Mouse (Mus musculus) erythroid progenitor cell, adult 5-6 weeks (primary cell): ENCODE data around the gene Tle4. TPM values are rescaled to one million over a fixed set of nuclear protein-coding genes. Genes with fewer than 3 reads are reported as not detected.

Experiments
- ATAC-seq: replicated peaks from 2 replicates; pipeline ENCODE4 v1.8.0; 2016; ENCODE audit warnings: moderate number of reproducible peaks, mild to moderate bottlenecking, moderate TSS enrichment, inconsistent platforms; ENCODE audit not compliant: poor library complexity, low FRiP score, severe bottlenecking
- total RNA-seq, 2 experiments: library from RNA; stranded (forward) in 1 of 2; stranded (reverse) in 1 of 2; fragments of 150-400 nt in 1 of 2; fragments of 186-747, 209-891 nt in 1 of 2; gene quantifications; 2 replicates each; pipeline versions ENCODE4 v1.2.3 to v1.2.4; 2015 to 2017; ENCODE audit warnings: low replicate concordance in 2 of 2

Tle4 gene
- total RNA-seq, 2 experiments from 2014 or later: 11.0 to 22.6 TPM

DNA sequence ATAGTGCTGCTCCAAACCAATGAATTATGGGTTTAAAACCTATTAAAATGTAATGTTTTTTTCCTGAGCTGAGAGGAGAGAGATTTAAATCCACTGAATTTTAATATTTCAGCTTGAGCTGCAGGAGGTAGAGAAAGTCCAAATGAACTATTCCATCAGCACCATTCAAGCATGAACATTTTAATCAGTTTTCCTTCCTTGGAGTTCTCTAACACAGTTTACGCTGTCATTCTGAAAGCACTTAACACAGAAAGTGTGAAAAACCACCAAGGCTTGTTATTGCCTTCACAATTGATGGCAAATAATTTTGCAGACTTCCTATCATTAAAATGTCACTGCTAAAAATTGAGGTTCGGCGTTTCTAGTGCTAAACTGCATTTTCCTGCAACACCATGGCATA lies 57.2 kb downstream of the Tle4 start:
- ATAC-seq: no peak

DNA sequence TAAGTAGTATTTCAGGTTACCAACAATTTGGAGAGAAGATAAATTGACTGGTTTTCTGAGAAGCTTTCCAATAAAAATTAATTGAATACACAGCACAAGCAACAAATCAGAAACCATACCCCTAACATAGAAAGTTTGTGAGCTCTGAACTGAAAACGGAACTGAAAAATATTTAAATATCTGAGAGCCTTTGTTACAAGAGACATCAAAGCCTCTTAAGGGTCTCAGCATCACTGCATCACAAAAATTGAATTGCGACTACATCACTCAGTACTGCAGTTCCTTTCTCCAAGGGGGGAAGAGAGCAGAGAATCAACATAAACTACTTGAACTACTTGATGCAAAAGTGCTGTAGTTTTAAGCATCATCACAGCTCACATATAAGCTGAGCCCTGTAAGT lies 61.2 kb downstream of the Tle4 start:
- ATAC-seq: no peak

DNA sequence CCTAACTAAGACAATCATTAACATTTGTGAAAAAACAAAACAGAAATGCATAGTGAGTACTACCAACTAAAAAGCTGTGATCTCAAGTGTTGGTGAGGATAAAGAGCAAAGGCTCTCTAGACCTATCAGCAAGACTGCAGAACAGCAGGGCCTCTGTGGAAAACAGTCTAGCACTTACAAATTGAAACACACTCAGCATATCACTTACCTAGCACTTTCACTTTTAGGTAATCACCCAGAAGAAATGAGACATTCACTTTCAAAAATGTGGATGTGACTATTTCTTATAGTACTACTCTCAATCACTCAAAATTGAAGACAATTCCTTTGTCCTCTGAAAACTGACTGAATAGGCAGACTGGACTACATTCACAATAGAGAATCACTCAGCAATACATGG lies 63.4 kb downstream of the Tle4 start:
- ATAC-seq: no peak

DNA sequence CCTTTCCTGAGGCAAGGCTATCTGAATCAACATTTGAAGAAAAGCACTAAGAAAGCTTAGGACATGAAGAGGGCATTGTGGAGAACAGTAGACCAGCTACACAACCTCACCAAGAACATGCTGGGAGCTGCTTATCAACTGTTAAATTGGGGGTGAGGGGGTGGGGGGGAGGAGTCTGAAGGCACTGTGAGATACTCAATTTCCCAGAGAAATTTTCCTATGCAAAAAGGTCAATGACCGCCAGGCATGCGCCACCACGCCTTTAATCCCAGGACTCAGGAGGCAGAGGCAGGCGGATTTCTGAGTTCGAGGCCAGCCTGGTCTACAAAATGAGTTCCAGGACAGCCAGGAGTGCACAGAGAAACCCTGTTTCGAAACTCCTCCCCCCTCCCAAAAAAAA lies 65.0 kb downstream of the Tle4 start:
- ATAC-seq: no peak

DNA sequence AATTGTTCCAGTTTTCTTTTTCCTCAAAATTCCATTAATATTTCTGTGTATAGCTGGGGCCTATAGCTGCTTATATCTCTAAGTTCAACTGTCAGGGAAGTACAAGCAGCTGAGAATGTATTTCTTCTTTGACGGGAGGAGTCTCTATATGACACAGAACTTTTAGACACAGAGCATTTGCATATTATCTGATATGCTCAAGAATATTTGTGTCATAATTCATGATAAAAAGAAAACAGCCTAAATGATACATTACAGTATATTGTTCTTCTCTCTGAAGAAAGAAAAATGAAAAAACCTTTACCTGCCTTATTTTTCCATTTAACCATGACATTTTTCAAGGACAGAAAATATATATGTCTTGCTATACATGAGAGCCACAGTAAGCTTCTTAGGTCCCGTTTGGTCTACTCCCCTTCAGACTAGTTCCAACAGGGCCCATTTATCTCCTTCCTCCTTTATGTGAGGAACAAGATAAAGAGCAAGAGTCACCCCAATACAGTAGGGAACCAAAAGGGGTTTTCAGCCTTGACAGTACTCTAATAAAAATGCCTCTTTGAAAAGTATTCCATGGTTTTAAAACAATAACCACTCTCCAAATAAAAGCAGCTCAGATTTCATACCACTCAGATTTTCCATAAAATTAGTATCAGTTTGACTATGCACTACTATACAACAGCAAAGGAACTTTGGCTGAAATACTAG lies 77.6 kb downstream of the Tle4 start:
- ATAC-seq: no peak

DNA sequence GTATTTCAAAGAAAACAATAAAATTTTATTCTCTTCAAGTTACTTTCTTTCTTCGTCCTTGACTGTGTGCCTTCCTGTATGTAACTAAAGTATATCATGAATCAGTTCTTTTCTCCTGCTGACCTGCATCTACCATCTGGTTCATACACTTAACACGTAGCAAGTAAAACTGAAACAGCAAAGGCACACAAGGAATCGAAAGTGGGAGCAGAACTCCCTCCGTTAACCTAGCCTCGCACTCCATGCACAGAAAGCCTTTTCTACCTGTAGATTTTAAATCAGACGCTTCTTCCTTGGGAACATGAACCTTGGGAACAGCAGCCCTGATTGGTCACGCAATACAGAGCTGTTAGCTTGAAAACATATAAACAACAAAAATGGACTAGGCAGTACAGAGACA lies 78.7 kb downstream of the Tle4 start:
- no peak for ATAC-seq

DNA sequence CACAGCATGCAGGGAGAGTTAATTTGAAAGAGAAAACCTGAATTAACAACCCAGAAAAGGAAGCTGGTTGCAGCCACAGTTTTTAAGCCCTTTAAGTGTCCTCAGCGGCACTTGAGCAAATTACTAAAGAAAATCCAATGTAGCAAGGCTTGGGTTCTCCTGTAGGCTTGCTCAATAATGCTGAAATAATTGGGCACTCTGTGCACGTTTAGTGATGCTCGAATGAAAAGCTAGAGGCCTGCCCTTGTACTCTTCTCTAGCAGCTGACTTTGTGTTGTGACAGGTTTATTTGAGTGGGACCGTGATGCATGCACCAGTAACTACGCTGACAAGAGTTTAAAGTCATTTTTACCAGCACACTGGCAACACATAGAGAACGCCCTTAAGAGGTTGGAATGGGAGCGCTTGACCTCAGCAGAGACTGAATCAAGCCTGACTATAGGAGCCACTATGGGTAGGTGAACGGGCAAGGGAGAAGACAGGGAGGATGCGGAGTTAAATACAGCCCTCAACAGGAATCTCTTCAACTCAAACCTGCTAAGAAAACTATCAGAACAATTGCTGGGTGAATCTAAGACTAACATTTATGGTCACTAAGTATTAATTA lies 79.3 kb downstream of the Tle4 start:
- ATAC-seq: no peak

DNA sequence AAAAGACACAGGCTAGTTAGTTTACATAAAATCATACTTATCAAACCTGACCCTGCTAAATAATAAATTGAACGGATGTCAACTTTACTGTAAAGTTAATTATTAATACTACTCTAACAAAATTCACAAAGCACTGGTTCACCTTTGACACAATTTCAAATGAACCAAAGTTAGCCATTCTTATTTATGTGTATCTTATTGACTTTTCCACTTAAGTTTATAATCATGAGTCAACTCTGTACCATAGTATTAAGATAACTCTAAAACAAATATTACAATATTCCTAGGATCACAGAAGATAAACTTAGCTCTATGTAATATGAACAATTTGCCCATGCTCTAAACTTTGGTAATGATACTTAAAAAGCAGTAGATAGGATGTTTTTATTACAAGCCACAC lies 81.4 kb downstream of the Tle4 start:
- ATAC-seq: no peak

DNA sequence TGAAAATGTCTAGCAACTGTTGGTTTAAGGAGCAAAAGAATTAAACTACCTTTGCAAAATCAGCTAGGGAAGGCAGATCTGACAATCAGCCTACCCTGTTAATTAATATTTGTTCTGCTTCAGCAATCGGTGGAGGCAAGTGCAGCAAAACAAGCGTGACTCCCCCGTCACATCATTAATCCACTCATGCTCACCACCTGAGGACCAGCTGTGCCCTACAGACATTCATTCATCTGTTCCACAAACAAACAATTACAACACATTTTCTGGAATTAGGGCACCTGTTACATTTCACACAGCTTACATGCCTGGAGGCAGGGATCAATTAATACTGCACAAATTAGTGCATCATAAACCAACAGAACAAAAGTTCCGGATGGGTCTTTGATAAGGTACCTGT lies 89.0 kb downstream of the Tle4 start:
- ATAC-seq: no peak

DNA sequence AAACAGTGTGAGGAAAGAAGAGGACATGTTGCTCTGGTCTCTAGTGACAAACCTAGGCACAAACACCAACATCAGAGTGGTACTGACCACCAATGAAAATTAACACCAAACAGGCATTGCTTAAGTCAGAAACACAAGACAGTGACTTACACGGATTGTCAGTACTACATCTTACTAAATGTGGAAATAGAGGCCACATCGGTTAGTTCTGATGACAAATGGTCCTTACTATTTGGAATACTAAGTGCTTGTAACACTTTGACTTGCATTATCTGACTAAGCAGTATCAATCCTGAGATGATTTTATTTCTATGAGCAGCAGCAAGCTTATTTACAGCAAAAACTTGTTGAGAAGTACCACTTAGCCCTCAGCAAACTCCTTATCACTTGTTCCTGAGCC lies 89.9 kb downstream of the Tle4 start:
- ATAC-seq: no peak

DNA sequence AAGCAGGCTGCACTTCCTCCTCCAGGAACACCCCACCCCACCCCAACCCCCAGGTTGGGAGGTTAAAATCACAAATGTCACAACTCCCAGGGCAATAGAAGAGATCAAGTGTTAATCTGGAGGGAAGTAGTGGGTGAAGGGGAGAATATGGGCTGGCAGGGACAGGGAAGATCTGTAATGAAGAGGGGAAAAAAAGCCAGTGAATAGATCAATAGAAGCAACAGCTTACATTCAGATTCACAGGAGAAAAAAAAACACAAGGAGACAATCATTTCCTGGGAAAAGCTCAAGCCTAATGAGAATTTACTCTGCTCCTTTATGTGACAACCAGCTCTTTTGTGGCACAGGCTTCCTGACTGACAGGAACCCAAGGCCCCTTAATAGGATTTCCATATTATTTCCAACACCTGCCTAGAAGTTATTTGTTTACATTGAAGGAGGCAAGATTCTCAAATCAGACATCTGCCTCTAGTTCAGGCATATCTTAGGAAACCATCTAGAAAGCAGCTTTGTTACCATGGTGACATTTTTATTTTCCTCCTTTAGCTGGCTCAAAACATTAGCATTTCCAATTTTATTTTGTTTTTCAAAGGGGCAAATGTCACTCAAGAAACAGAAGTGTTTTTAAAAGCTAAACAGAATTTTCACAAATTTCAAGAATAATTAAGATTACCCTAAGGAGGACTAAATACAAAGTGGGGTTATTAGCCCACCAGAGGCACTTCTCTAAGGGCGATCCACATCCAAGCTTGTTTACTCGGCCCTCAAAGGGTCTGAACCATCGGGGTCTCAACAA lies 90.8 kb downstream of the Tle4 start:
- ATAC-seq: no peak

DNA sequence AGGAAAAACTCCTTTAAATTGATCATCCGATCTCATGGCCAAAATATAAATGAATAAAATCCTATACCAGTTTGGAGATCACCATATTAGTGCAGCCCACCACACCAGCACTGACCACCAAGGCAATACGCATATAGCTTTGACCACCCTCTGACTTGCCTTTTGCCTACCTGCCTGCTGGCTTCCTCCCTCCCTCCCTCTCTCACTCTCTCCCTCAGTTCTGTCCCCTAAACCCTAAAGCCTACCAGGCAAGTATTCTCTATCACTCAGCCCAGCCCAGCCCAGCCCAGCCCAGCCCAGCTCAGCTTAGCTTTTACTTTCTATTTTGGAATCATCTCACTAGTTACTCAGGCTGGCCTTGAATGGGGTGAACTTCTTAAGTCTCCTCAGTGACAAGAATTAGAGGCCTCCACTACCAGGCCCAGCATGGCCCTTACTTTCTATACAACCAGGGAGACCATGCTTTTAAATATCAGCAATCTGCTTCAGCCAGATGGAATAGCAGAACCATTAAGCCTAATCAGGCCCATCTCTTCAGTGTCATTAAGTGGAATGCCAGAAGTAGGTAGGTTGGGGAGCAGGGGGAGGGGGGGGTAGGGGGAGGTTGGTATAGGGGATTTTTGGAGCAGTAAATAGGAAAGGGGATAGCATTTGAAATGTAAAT lies 91.8 kb downstream of the Tle4 start:
- ATAC-seq: no peak

DNA sequence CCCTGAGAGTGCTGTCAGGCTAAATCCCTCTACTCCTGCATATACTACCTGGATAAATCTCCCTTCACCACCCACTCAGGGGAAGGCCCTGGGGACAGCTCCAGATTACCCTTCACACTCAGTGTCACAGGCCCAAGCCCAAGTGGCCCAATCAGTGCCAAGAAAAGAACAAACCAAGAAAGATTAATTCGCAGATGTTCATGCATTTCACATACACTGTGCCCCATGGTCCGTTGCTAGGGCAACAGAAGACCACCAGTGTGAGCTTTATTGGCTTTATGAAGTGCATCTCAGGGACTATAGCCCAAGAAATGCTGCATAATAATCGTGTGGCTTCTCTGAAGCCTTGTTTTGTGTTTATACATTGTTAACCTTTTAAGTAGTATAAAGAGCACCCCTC lies 92.5 kb downstream of the Tle4 start:
- ATAC-seq: no peak

DNA sequence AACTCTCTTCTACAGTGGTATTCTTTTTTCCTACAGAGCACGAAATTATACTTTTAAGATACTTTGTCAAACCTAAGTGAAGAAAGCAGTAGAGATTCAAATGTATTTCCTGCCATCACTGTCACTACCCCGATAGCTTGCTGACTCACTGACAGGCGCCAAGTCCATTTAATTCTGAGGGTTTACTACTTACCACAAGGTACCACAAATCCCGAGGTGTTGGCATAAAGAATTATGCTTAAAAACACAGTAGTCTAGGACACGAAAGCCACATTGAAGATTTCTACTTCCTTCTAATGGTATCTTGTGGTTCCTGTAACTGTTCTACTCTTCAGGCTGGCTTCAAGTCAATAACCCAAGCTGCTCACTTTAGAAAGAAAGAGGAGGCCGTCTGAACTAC lies 94.0 kb downstream of the Tle4 start:
- no peak for ATAC-seq

DNA sequence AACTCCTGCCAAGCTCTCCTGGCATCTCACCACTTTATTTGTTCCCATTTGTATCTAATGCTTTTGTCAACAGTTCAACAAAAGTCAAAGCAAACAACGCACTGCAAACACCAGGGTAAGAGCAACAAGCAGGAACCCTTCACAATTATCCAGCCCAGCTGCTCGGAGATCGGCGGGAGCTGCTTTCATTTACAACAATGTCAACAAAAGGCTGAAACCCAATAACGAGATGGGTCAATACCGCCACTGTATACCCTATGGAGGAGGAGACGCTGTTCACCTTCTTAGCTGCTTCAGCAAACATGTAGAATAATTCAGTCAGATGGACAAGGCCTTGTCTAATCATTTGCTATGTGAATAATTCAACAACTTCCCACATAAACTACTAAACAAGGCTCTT lies 95.6 kb downstream of the Tle4 start:
- ATAC-seq: no peak

DNA sequence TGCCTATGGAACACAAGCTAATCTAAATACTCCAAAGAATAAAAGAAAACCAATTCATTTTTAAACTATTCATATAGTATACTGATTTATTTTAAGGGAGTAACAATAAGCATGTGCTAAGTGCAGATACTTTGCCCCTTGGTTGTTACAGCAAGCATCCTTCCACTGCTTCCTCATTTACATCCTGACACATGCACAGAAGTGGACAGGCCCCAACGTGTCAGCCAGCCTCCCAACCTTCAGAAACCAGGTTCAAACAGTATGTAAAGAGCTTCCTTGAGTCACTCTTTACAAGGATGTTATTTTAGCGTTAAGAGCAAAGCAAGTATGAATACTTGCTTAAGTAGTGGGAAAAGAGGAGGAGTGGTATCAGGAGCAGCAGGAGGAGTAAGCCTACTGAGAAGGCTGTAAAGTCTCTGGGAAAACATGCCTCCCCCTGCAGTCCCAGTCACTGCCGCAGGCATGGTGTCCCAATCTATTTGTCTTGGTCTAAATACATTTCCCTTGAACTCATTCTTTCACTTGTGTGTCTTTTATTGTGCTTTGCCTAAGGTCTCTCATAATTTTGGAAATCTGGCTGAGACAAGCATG lies 97.9 kb downstream of the Tle4 start:
- no peak for ATAC-seq

DNA sequence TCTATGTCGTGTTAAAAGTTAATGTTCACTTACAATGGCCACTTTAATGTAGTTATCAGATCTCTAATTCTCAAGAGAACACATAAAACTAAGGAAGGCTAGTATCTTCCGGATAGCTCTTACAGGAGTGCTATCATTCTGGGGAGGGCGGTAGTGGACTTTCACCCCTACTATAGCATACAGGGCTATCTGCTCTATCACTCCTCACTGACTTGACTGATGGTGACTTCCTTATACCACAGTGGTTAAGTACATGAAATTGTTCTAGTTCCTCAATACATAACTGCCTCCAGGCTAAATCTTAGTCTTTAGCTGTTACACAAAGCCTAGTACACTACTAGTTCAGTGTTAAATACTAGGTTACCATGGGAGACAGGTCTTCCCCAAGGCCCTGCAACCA lies 104.8 kb downstream of the Tle4 start:
- no peak for ATAC-seq

DNA sequence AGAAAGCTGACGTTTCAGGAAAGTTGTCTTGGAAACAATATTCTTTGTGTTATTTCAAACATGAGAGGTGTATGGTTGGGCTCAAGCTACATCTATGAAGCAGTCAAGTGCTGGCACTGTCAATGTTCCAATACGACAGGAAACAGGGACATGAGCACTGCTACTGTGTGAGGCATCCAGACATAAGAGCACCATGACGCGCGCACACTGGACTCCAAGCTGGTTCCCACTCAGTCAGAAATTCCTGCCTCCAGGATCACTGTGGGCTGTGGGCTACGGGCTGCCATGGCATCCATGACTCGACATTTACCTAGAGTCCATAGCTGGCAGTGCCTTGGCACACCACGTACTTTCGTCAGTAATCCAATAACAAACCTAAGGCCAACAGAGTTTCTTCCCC lies 110.7 kb downstream of the Tle4 start:
- ATAC-seq: no peak

DNA sequence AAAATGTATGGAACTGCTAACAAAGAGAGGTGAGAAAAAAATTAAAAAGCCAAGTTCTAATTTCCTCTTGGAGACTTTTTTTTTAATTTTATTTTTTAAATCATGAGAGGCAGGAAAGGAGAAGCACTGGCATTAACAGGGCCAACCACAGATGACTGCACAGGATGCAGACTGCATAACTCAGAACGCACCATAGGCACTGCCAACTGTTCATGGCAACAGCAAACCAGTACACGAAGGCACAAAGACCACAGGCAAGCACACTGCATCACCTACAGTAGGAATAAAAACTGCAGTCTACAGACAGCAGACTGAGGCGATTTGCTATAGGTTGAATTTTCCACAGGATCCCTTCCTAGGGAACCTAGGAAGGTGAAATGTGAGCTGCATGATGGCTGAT lies 112.7 kb downstream of the Tle4 start:
- no peak for ATAC-seq

DNA sequence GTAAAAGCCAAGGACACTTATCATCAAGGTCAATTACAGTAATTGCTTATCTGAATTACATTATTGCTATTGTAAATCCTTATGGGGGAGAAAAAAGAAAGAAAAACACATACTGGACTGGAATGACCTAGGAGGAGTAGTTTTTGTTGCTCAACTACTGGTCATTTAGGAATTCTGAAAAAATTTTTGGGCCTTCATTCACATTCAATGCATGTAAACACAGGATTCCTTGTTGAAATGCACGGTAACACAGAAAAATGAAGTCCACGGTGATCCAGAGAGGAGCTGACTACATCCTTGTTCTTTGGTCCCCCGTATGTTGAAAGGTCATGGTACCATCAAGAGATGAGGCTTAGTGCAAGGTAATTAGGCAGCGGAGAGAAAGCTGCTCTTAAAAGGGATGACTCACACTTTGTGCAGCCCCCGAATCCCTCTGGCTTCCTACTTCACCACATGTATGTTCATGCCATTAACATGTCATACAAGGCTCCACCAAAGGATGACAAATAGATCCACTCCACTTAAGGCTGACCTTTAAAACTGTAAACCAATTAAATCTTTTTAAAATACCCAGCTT lies 115.2 kb downstream of the Tle4 start:
- ATAC-seq: no peak
